Mouse (Mus musculus) heart, embryonic 14.5 days (tissue): ENCODE measurements at regions not wholly inside any gene's neighbourhood (a gene's known extent, or its start where the extent isn't known, plus 50 kb on each side); places are given as distances from the start of the nearest gene placed in this dataset.

Experiments used
- ATAC-seq: fragments of 200-750 bp; cut with Nextera tagmentation; 2 replicates; pipeline ENCODE4 v1.8.0; 2017; ENCODE audit warnings: low read depth, moderate TSS enrichment; ENCODE audit not compliant: insufficient number of reproducible peaks, insufficient read depth, low FRiP score
- H3K27ac ChIP-seq, 2 experiments: fragments of 200-500 bp in 1 of 2; fragments of 300-500 bp in 1 of 2; sonication (generic) in 1 of 2; replicated peaks in 1 of 2; 2 replicates each; pipeline ENCODE4 v1.5.1; 2012 to 2014; ENCODE audit warnings: low read depth in 2 of 2, low read length in 2 of 2, control low read depth in 1 of 2, mild to moderate bottlenecking in 1 of 2, mixed read lengths in 1 of 2; ENCODE audit not compliant: control insufficient read depth in 1 of 2, insufficient read depth in 1 of 2
- H3K27me3 ChIP-seq: fragments of 300-500 bp; sonication (generic); 2 replicates; pipeline ENCODE4 v1.6.1; 2014; ENCODE audit warnings: mild to moderate bottlenecking, low read length, control low read depth; ENCODE audit not compliant: control insufficient read depth, insufficient read depth
- H3K36me3 ChIP-seq: fragments of 300-500 bp; sonication (generic); 2 replicates; pipeline ENCODE4 v1.6.1; 2014; ENCODE audit warnings: mild to moderate bottlenecking, control low read depth, low read length, mixed read lengths; ENCODE audit not compliant: control insufficient read depth, insufficient read depth
- H3K4me1 ChIP-seq, 2 experiments: fragments of 200-500 bp in 1 of 2; fragments of 300-500 bp in 1 of 2; sonication (generic) in 1 of 2; 2 replicates each; pipeline ENCODE4 v1.6.1; 2012 to 2014; ENCODE audit warnings: low read length in 2 of 2, control low read depth in 1 of 2, mixed read lengths in 1 of 2; ENCODE audit not compliant: control insufficient read depth in 2 of 2, insufficient read depth in 2 of 2
- H3K4me2 ChIP-seq: fragments of 300-500 bp; sonication (generic); 2 replicates; pipeline ENCODE4 v1.6.1; 2014; ENCODE audit warnings: mild to moderate bottlenecking, low read length
- H3K4me3 ChIP-seq, 2 experiments: fragments of 200-500 bp in 1 of 2; fragments of 300-500 bp in 1 of 2; sonication (generic) in 1 of 2; 2 replicates each; pipeline ENCODE4 v1.5.1; 2012 to 2014; ENCODE audit warnings: low read length in 2 of 2, mild to moderate bottlenecking in 2 of 2, control low read depth in 1 of 2, low read depth in 1 of 2, moderate library complexity in 1 of 2; ENCODE audit not compliant: control insufficient read depth in 1 of 2, insufficient read depth in 1 of 2
- H3K9ac ChIP-seq: fragments of 300-500 bp; sonication (generic); 2 replicates; pipeline ENCODE4 v1.6.1; 2014; ENCODE audit warnings: mild to moderate bottlenecking, low read length
- H3K9me3 ChIP-seq: fragments of 300-500 bp; sonication (generic); 2 replicates; pipeline ENCODE4 v1.6.1; 2016; ENCODE audit warnings: low read length, control low read depth; ENCODE audit not compliant: control insufficient read depth
- WGBS: fragments of 180-500 bp; shearing (Covaris S2); extraction: QIAGEN DNeasy Blood & Tissue Kit; methylation state at CpG from one replicate; pipeline ENCODE4 v1.1.7; 2014; 5-methylcytosine and 5-hydroxymethylcytosine counted together

GRCm38 (mm10) chr16:8939136-8939535, 109.2 kb downstream of the 1810013L24Rik start:
- Histone ChIP-seq H3K9ac (no peak overlapping the region), H3K4me1 (no peaks in the 10 kb centered on the region), H3K4me3 (no peak overlapping the region), H3K9me3 (no peaks in the 10 kb centered on the region), H3K36me3 (no peaks in the 10 kb centered on the region), H3K27me3 (no peaks in the 10 kb centered on the region), H3K27ac (no peak overlapping the region), H3K4me2 (no peak overlapping the region)
- 34% methylated on average over 7 of the region's 7 CpGs for WGBS
- ATAC-seq: no peak

GRCm38 (mm10) chr16:8944412-8945102, 114.7 kb downstream of the 1810013L24Rik start:
- ATAC-seq: no peak
- H3K27me3 ChIP-seq: no peaks in the 10 kb centered on the region
- no peaks in the 10 kb centered on the region for H3K36me3 ChIP-seq
- H3K4me3 ChIP-seq: no peak overlapping the region
- no peak overlapping the region for H3K27ac ChIP-seq
- no peak overlapping the region for H3K4me2 ChIP-seq
- no peak overlapping the region for H3K9ac ChIP-seq
- no peaks in the 10 kb centered on the region for H3K9me3 ChIP-seq
- 46% methylated on average over 5 of the region's 5 CpGs for WGBS
- H3K4me1 ChIP-seq: peaks cover 0 to 3% of the 10 kb centered on the region in 2 experiments; a peak in 1 of 4 replicates

- H3K27me3 ChIP-seq: no peaks in the 10 kb centered on the region
- H3K4me3 ChIP-seq: no peak overlapping the region
- ATAC-seq: no peak
- H3K9me3 ChIP-seq: no peaks in the 10 kb centered on the region
- no peak overlapping the region for H3K4me2 ChIP-seq
- H3K27ac ChIP-seq: no peak overlapping the region
- H3K36me3 ChIP-seq: no peaks in the 10 kb centered on the region
- peaks cover 0 to 3% of the 10 kb centered on the region in 2 experiments; a peak in 1 of 4 replicates for H3K4me1 ChIP-seq
- 45% methylated on average over 5 of the region's 5 CpGs for WGBS
- no peak overlapping the region for H3K9ac ChIP-seq
Observed at GRCm38 (mm10) chr16:8947846-8948245, 117.9 kb downstream of the 1810013L24Rik start.

- 70% methylated on average over 6 of the region's 6 CpGs for WGBS
- ATAC-seq: no peak
Observed at GRCm38 (mm10) chr16:8951156-8951899, 121.4 kb downstream of the 1810013L24Rik start.

GRCm38 (mm10) chr16:8961739-8962138, 131.8 kb downstream of the 1810013L24Rik start:
- no peak for ATAC-seq
- 65% methylated on average over 10 of the region's 10 CpGs for WGBS
- Histone ChIP-seq H3K4me2 (no peak overlapping the region), H3K27me3 (no peaks in the 10 kb centered on the region), H3K9ac (no peak overlapping the region), H3K36me3 (no peaks in the 10 kb centered on the region), H3K27ac (no peak overlapping the region), H3K4me3 (no peak overlapping the region), H3K4me1 (no peaks in the 10 kb centered on the region), H3K9me3 (no peaks in the 10 kb centered on the region)

More at GRCm38 (mm10) chr16:8951156-8951899, 121.4 kb downstream of the 1810013L24Rik start:
- Histone ChIP-seq H3K27me3 (no peaks in the 10 kb centered on the region), H3K9me3 (no peaks in the 10 kb centered on the region), H3K9ac (no peak overlapping the region), H3K27ac (no peak overlapping the region), H3K4me1 (peaks cover 0 to 3% of the 10 kb centered on the region in 2 experiments; a peak in 1 of 4 replicates), H3K36me3 (no peaks in the 10 kb centered on the region), H3K4me3 (no peak overlapping the region), H3K4me2 (no peak overlapping the region)

GRCm38 (mm10) chr16:8993521-8994250, 163.8 kb downstream of the 1810013L24Rik start:
- 75% methylated on average over 7 of the region's 7 CpGs for WGBS
- H3K4me3 ChIP-seq: no peak overlapping the region
- no peak overlapping the region for H3K4me2 ChIP-seq
- no peak overlapping the region for H3K27ac ChIP-seq
- H3K4me1 ChIP-seq: no peaks in the 10 kb centered on the region
- no peaks in the 10 kb centered on the region for H3K36me3 ChIP-seq
- no peak for ATAC-seq
- H3K9ac ChIP-seq: no peak overlapping the region
- H3K27me3 ChIP-seq: no peaks in the 10 kb centered on the region
- H3K9me3 ChIP-seq: peaks cover 3% of the 10 kb centered on the region; the same call in 1 of the 2 replicates

GRCm38 (mm10) chr16:8994521-8994920, 164.6 kb downstream of the 1810013L24Rik start:
- Histone ChIP-seq H3K4me1 (no peaks in the 10 kb centered on the region), H3K9ac (no peak overlapping the region), H3K36me3 (no peaks in the 10 kb centered on the region), H3K9me3 (no peaks in the 10 kb centered on the region), H3K4me2 (no peak overlapping the region), H3K27me3 (no peaks in the 10 kb centered on the region), H3K4me3 (no peak overlapping the region), H3K27ac (no peak overlapping the region)
- ATAC-seq: no peak
- WGBS: 84% methylated on average over 1 of the region's 1 CpGs
